Mouse (Mus musculus) bone marrow, adult 2 months (tissue): ENCODE data around the gene Csk.

Source experiments
- CTCF ChIP-seq: fragments of 200-500 bp; IDR thresholded peaks from 2 replicates; pipeline ENCODE4 v1.5.1; 2011; ENCODE audit warnings: low read length, control low read depth; ENCODE audit not compliant: control insufficient read depth, insufficient read depth
- POLR2A ChIP-seq: fragments of 200-500 bp; IDR thresholded peaks from 2 replicates; pipeline ENCODE4 v1.6.1; 2011; ENCODE audit warnings: low read depth, mild to moderate bottlenecking, control low read depth, low read length, borderline replicate concordance; ENCODE audit not compliant: control insufficient read depth

- no peak for TF ChIP-seq CTCF
- peak; percentile 83; the same call in 1 of the 2 replicates for TF ChIP-seq POLR2A
Observed at GRCm38 (mm10) chr9:57640384-57640783, 13.0 kb downstream of the Csk start.
